Mouse (Mus musculus) ES-Bruce4 (cell line): ENCODE measurements around the gene Arhgef25. TPM values are rescaled to one million over a fixed set of nuclear protein-coding genes. Genes with fewer than 3 reads are reported as not detected.

ENCODE experiments used
- H3K27ac ChIP-seq: 2 replicates; pipeline ENCODE4 v1.5.1; 2012; ENCODE audit warnings: low read length, inconsistent platforms; ENCODE audit not compliant: insufficient read depth
- H3K27me3 ChIP-seq: 2 replicates; pipeline ENCODE4 v1.6.1; 2012; ENCODE audit warnings: mild to moderate bottlenecking, low read length, inconsistent platforms; ENCODE audit not compliant: control insufficient read depth, poor library complexity, insufficient read depth, severe bottlenecking
- H3K36me3 ChIP-seq: 2 replicates; pipeline ENCODE4 v1.6.1; 2012; ENCODE audit warnings: inconsistent platforms, mild to moderate bottlenecking, low read length, moderate library complexity; ENCODE audit not compliant: control insufficient read depth, poor library complexity, insufficient read depth, severe bottlenecking
- H3K4me1 ChIP-seq: one replicate; pipeline ENCODE4 v1.8.1; 2011; ENCODE audit warnings: low read length; ENCODE audit not compliant: control insufficient read depth, insufficient read depth
- H3K4me3 ChIP-seq: 2 replicates; pipeline ENCODE4 v1.5.1; 2011; ENCODE audit warnings: low read depth, mild to moderate bottlenecking, low read length
- H3K9ac ChIP-seq: 2 replicates; pipeline ENCODE4 v1.6.1; 2012; ENCODE audit warnings: low read depth, mild to moderate bottlenecking, inconsistent platforms; ENCODE audit not compliant: poor library complexity, severe bottlenecking
- H3K9me3 ChIP-seq: replicated peaks from 2 replicates; pipeline ENCODE4 v1.6.1; 2012; ENCODE audit warnings: mild to moderate bottlenecking, low read length, inconsistent platforms; ENCODE audit not compliant: control insufficient read depth, poor library complexity, insufficient read depth, severe bottlenecking
- CTCF ChIP-seq: IDR thresholded peaks from one replicate; pipeline ENCODE4 v1.8.1; 2011; ENCODE audit warnings: low read depth, low read length
- EP300 ChIP-seq: IDR thresholded peaks from 2 replicates; pipeline ENCODE4 v1.6.1; 2011; ENCODE audit warnings: low read depth, low read length; ENCODE audit not compliant: insufficient read depth
- POLR2A ChIP-seq: IDR thresholded peaks from one replicate; pipeline ENCODE4 v1.8.1; 2011; ENCODE audit warnings: low read length; ENCODE audit not compliant: insufficient read depth
- polyA plus RNA-seq: library from polyadenylated mRNA; stranded (reverse); fragments of >200 nt; gene quantifications from 2 replicates; pipeline ENCODE4 v1.2.4, GENCODE M21; 2011; ENCODE audit warnings: low read depth; ENCODE audit not compliant: missing spikeins, insufficient read depth, insufficient read length

The Arhgef25 gene
- polyA plus RNA-seq, 1 experiment: 54.3 TPM

- TF ChIP-seq CTCF: no peak
- no peak for TF ChIP-seq POLR2A
- TF ChIP-seq EP300: no peak
- H3K36me3 ChIP-seq: no peaks in the 10 kb centered on the region
- H3K9ac ChIP-seq: no peak overlapping the region
- H3K4me3 ChIP-seq: no peak overlapping the region
- H3K27ac ChIP-seq: no peak overlapping the region
- no peaks in the 10 kb centered on the region for H3K27me3 ChIP-seq
- 0 out of 2 replicates have a peak, but pooled peaks cover 7% of the 10 kb centered on the region for H3K9me3 ChIP-seq
- H3K4me1 ChIP-seq: no peaks in the 10 kb centered on the region
These were observed 39.4 kb downstream of the Arhgef25 start for GRCm38 (mm10) chr10:127150471-127150872.

GRCm38 (mm10) chr10:127147135-127147534 lies 42.7 kb downstream of the Arhgef25 start:
- Histone ChIP-seq H3K36me3 (no peaks in the 10 kb centered on the region), H3K4me1 (no peaks in the 10 kb centered on the region), H3K9me3 (peaks cover 3% of the 10 kb centered on the region; the same call in 1 of the 2 replicates), H3K27ac (no peak overlapping the region), H3K4me3 (no peak overlapping the region), H3K27me3 (no peaks in the 10 kb centered on the region), H3K9ac (no peak overlapping the region)
- TF ChIP-seq EP300 (no peak), POLR2A (no peak), CTCF (no peak)

DNA sequence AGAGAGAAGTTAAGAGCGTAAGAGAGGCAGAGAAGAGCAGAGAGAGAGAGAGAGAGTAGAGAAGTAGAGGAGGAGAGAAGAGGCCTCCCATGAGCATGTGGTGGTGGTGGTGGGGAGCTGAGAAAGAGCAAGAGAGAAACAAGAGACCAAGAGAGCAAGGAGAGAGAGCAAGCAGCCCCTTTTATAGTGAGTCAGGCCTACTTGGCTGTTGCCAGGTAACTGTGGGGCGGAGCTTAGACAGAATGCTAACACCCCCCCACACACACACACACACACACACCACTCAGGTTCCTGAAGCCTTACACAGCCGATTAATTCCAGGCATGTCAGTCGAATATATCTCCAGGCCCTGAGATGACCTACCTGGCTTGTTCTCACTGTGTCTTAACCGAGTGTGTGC lies 44.6 kb downstream of the Arhgef25 start:
- no peak overlapping the region for H3K4me3 ChIP-seq
- H3K4me1 ChIP-seq: no peaks in the 10 kb centered on the region
- H3K9ac ChIP-seq: no peak overlapping the region
- TF ChIP-seq POLR2A: no peak
- TF ChIP-seq EP300: no peak
- TF ChIP-seq CTCF: no peak
- H3K36me3 ChIP-seq: no peaks in the 10 kb centered on the region
- no peaks in the 10 kb centered on the region for H3K27me3 ChIP-seq
- H3K9me3 ChIP-seq: no peaks in the 10 kb centered on the region; the same call in 1 of the 2 replicates
- no peak overlapping the region for H3K27ac ChIP-seq

- Histone ChIP-seq H3K4me1 (no peaks in the 10 kb centered on the region), H3K4me3 (no peak overlapping the region), H3K27me3 (no peaks in the 10 kb centered on the region), H3K27ac (no peak overlapping the region), H3K9ac (no peak overlapping the region), H3K36me3 (no peaks in the 10 kb centered on the region), H3K9me3 (no peaks in the 10 kb centered on the region; the same call in 1 of the 2 replicates)
- TF ChIP-seq CTCF (no peak), EP300 (no peak), POLR2A (no peak)
These were observed 45.3 kb downstream of the Arhgef25 start for GRCm38 (mm10) chr10:127144536-127144935.

DNA sequence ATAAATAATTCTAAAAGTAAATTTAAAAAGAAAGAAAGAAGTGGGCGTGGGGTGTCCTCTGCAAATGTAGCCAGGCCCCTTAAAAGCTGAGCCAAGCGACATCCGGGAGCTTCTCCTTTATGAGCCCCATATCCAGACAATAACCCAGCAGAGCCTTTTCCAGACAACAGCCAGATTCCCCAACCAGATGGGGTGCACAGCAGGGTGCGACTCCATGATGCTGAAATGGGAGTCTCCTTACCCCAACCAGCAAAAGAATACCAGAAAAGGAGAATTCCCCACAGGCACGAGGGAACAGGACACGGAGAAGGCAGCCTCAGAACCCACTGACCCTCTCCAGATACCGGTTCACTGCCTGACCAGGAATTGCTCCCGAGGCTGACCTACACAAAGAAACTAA lies 46.7 kb downstream of the Arhgef25 start:
- H3K9ac ChIP-seq: no peak overlapping the region
- no peaks in the 10 kb centered on the region for H3K36me3 ChIP-seq
- H3K9me3 ChIP-seq: no peaks in the 10 kb centered on the region; the same call in 1 of the 2 replicates
- TF ChIP-seq CTCF (no peak), EP300 (no peak), POLR2A (no peak)
- no peak overlapping the region for H3K27ac ChIP-seq
- H3K4me3 ChIP-seq: no peak overlapping the region
- no peaks in the 10 kb centered on the region for H3K4me1 ChIP-seq
- no peaks in the 10 kb centered on the region for H3K27me3 ChIP-seq

- TF ChIP-seq POLR2A (no peak), EP300 (no peak), CTCF (no peak)
- Histone ChIP-seq H3K9ac (no peak overlapping the region), H3K4me3 (no peak overlapping the region), H3K9me3 (no peaks in the 10 kb centered on the region; the same call in 1 of the 2 replicates), H3K4me1 (no peaks in the 10 kb centered on the region), H3K36me3 (no peaks in the 10 kb centered on the region), H3K27me3 (no peaks in the 10 kb centered on the region), H3K27ac (no peak overlapping the region)
These were observed 48.4 kb downstream of the Arhgef25 start for GRCm38 (mm10) chr10:127141500-127141899.
